Mouse (Mus musculus): ENCODE measurements at regions not wholly inside any gene's neighbourhood (a gene's known extent, or its start where the extent isn't known, plus 50 kb on each side); places are given as distances from the start of the nearest gene placed in this dataset.
A peak's percentile ranks its signal among the peaks of the same experiment; 100 is the strongest.

GRCm38 (mm10) chr4:153224618-153225177, 257.9 kb downstream of the Ajap1 start:
- Histone ChIP-seq H3K4me3 (ENCODE audit: insufficient read depth, low read depth, low read length) (no peak overlapping the region), H3K79me2 (ENCODE audit: control insufficient read depth, insufficient read depth, low read length) (no peaks in the 10 kb centered on the region), H3K27me3 (ENCODE audit: control insufficient read depth, insufficient read depth, low read length) (no peaks in the 10 kb centered on the region), H3K4me1 (ENCODE audit: control insufficient read depth, insufficient read depth, low read length) (no peaks in the 10 kb centered on the region), H3K27ac (replicated peaks; ENCODE audit: insufficient read depth, low read depth, low read length) (peak overlapping the region; percentile 53; the same call in 1 of the 2 replicates), H3K9ac (ENCODE audit: low read depth, low read length) (no peak overlapping the region), H3K36me3 (ENCODE audit: control insufficient read depth, insufficient read depth, low read length) (no peaks in the 10 kb centered on the region)
- 25% methylated on average over 6 of the region's 6 CpGs for WGBS
- peak; percentile 71 for DNase-seq (ENCODE audit: extremely low read depth, low read depth, low spot score)
- no peak for TF ChIP-seq POLR2A (IDR thresholded peaks at IDR 0.05; ENCODE audit: extremely low read depth, insufficient read depth, low read length)
- no peak for TF ChIP-seq CTCF (IDR thresholded peaks at IDR 0.05; ENCODE audit: low read depth, low read length)

- Histone ChIP-seq H3K9ac (ENCODE audit: low read depth, low read length) (no peak overlapping the region), H3K4me3 (ENCODE audit: insufficient read depth, low read depth, low read length) (no peak overlapping the region), H3K36me3 (ENCODE audit: control insufficient read depth, insufficient read depth, low read length) (no peaks in the 10 kb centered on the region), H3K27ac (replicated peaks; ENCODE audit: insufficient read depth, low read depth, low read length) (no peak overlapping the region), H3K4me1 (ENCODE audit: control insufficient read depth, insufficient read depth, low read length) (no peaks in the 10 kb centered on the region), H3K27me3 (ENCODE audit: control insufficient read depth, insufficient read depth, low read length) (no peaks in the 10 kb centered on the region), H3K79me2 (ENCODE audit: control insufficient read depth, insufficient read depth, low read length) (no peaks in the 10 kb centered on the region)
- TF ChIP-seq POLR2A (IDR thresholded peaks at IDR 0.05; ENCODE audit: extremely low read depth, insufficient read depth, low read length) (no peak), CTCF (IDR thresholded peaks at IDR 0.05; ENCODE audit: low read depth, low read length) (no peak)
- no peak for DNase-seq (ENCODE audit: extremely low read depth, low read depth, low spot score)
- 67% methylated on average over 5 of the region's 5 CpGs for WGBS
These were observed 259.6 kb downstream of the Ajap1 start for GRCm38 (mm10) chr4:153223019-153223418.

GRCm38 (mm10) chr4:153220485-153220884, 262.1 kb downstream of the Ajap1 start:
- 13% methylated on average over 5 of the region's 6 CpGs for WGBS
- no peak overlapping the region for H3K27ac ChIP-seq (replicated peaks; ENCODE audit: insufficient read depth, low read depth, low read length)
- H3K4me1 ChIP-seq (ENCODE audit: control insufficient read depth, insufficient read depth, low read length) = no peaks in the 10 kb centered on the region

GRCm38 (mm10) chr4:153220074-153220473, 262.5 kb downstream of the Ajap1 start:
- Histone ChIP-seq H3K36me3 (ENCODE audit: control insufficient read depth, insufficient read depth, low read length) (no peaks in the 10 kb centered on the region), H3K9ac (ENCODE audit: low read depth, low read length) (no peak overlapping the region), H3K79me2 (ENCODE audit: control insufficient read depth, insufficient read depth, low read length) (no peaks in the 10 kb centered on the region), H3K4me1 (ENCODE audit: control insufficient read depth, insufficient read depth, low read length) (no peaks in the 10 kb centered on the region), H3K27me3 (ENCODE audit: control insufficient read depth, insufficient read depth, low read length) (no peaks in the 10 kb centered on the region), H3K27ac (replicated peaks; ENCODE audit: insufficient read depth, low read depth, low read length) (no peak overlapping the region), H3K4me3 (ENCODE audit: insufficient read depth, low read depth, low read length) (no peak overlapping the region)
- DNase-seq (ENCODE audit: extremely low read depth, low read depth, low spot score) = no peak
- WGBS = 17% methylated on average over 7 of the region's 7 CpGs
- TF ChIP-seq CTCF (IDR thresholded peaks at IDR 0.05; ENCODE audit: low read depth, low read length) (no peak), POLR2A (IDR thresholded peaks at IDR 0.05; ENCODE audit: extremely low read depth, insufficient read depth, low read length) (no peak)

More at GRCm38 (mm10) chr4:153220485-153220884, 262.1 kb downstream of the Ajap1 start:
- Histone ChIP-seq H3K79me2 (ENCODE audit: control insufficient read depth, insufficient read depth, low read length) (no peaks in the 10 kb centered on the region), H3K27me3 (ENCODE audit: control insufficient read depth, insufficient read depth, low read length) (no peaks in the 10 kb centered on the region), H3K36me3 (ENCODE audit: control insufficient read depth, insufficient read depth, low read length) (no peaks in the 10 kb centered on the region), H3K4me3 (ENCODE audit: insufficient read depth, low read depth, low read length) (no peak overlapping the region), H3K9ac (ENCODE audit: low read depth, low read length) (no peak overlapping the region)
- DNase-seq (ENCODE audit: extremely low read depth, low read depth, low spot score) = no peak
- TF ChIP-seq CTCF (IDR thresholded peaks at IDR 0.05; ENCODE audit: low read depth, low read length) = no peak
- no peak for TF ChIP-seq POLR2A (IDR thresholded peaks at IDR 0.05; ENCODE audit: extremely low read depth, insufficient read depth, low read length)

GRCm38 (mm10) chr4:153217541-153217980, 265.1 kb downstream of the Ajap1 start:
- DNase-seq (ENCODE audit: extremely low read depth, low read depth, low spot score) = peak; percentile 19
- Histone ChIP-seq H3K4me1 (ENCODE audit: control insufficient read depth, insufficient read depth, low read length) (no peaks in the 10 kb centered on the region), H3K27ac (replicated peaks; ENCODE audit: insufficient read depth, low read depth, low read length) (no peak overlapping the region), H3K9ac (ENCODE audit: low read depth, low read length) (no peak overlapping the region), H3K27me3 (ENCODE audit: control insufficient read depth, insufficient read depth, low read length) (no peaks in the 10 kb centered on the region), H3K4me3 (ENCODE audit: insufficient read depth, low read depth, low read length) (no peak overlapping the region), H3K36me3 (ENCODE audit: control insufficient read depth, insufficient read depth, low read length) (no peaks in the 10 kb centered on the region), H3K79me2 (ENCODE audit: control insufficient read depth, insufficient read depth, low read length) (no peaks in the 10 kb centered on the region)
- no peak for TF ChIP-seq POLR2A (IDR thresholded peaks at IDR 0.05; ENCODE audit: extremely low read depth, insufficient read depth, low read length)
- no peak for TF ChIP-seq CTCF (IDR thresholded peaks at IDR 0.05; ENCODE audit: low read depth, low read length)
- WGBS = 60% methylated on average over 9 of the region's 9 CpGs

GRCm38 (mm10) chr4:153212095-153212494, 270.5 kb downstream of the Ajap1 start:
- no peak overlapping the region for H3K4me3 ChIP-seq (ENCODE audit: insufficient read depth, low read depth, low read length)
- H3K27ac ChIP-seq (replicated peaks; ENCODE audit: insufficient read depth, low read depth, low read length) = no peak overlapping the region
- no peaks in the 10 kb centered on the region for H3K79me2 ChIP-seq (ENCODE audit: control insufficient read depth, insufficient read depth, low read length)
- TF ChIP-seq CTCF (IDR thresholded peaks at IDR 0.05; ENCODE audit: low read depth, low read length) (no peak), POLR2A (IDR thresholded peaks at IDR 0.05; ENCODE audit: extremely low read depth, insufficient read depth, low read length) (no peak)
- H3K9ac ChIP-seq (ENCODE audit: low read depth, low read length) = no peak overlapping the region
- 72% methylated on average over 11 of the region's 11 CpGs for WGBS
- no peaks in the 10 kb centered on the region for H3K4me1 ChIP-seq (ENCODE audit: control insufficient read depth, insufficient read depth, low read length)
- H3K36me3 ChIP-seq (ENCODE audit: control insufficient read depth, insufficient read depth, low read length) = no peaks in the 10 kb centered on the region
- no peaks in the 10 kb centered on the region for H3K27me3 ChIP-seq (ENCODE audit: control insufficient read depth, insufficient read depth, low read length)
- no peak for DNase-seq (ENCODE audit: extremely low read depth, low read depth, low spot score)

Data from liver, adult 2 months (tissue).